Mouse (Mus musculus): ENCODE measurements at regions not wholly inside any gene's neighbourhood (a gene's known extent, or its start where the extent isn't known, plus 50 kb on each side); places are given as distances from the start of the nearest gene placed in this dataset.
A peak's percentile ranks its signal among the peaks of the same experiment; 100 is the strongest.
"Not testable (repeated sequence)": the region's sequence is repeated elsewhere in the genome, so short reads cannot be mapped to it uniquely, and the experiment has no call there.

GRCm38 (mm10) chr4:38334529-38335149, 1115.5 kb upstream of the 1700009N14Rik start:
- no peak for DNase-seq (ENCODE audit: low spot score)

- DNase-seq (ENCODE audit: low spot score), result no peak
Measured at GRCm38 (mm10) chr4:38335156-38335555, 1114.9 kb upstream of the 1700009N14Rik start.

- DNase-seq (ENCODE audit: low spot score), result peak; percentile 5
Measured at GRCm38 (mm10) chr4:38371047-38371446, 1079.0 kb upstream of the 1700009N14Rik start.

GRCm38 (mm10) chr4:38381916-38382315, 1068.2 kb upstream of the 1700009N14Rik start:
- DNase-seq (ENCODE audit: low spot score), result no peak

GRCm38 (mm10) chr4:38396635-38397034, 1053.5 kb upstream of the 1700009N14Rik start:
- DNase-seq (ENCODE audit: low spot score), result no peak

- DNase-seq (ENCODE audit: low spot score), result not testable (repeated sequence)
Measured at GRCm38 (mm10) chr4:38435326-38435725, 1014.8 kb upstream of the 1700009N14Rik start.

GRCm38 (mm10) chr4:38461473-38462194, 988.5 kb upstream of the 1700009N14Rik start:
- no peak for DNase-seq (ENCODE audit: low spot score)

- DNase-seq (ENCODE audit: low spot score), result no peak
Measured at GRCm38 (mm10) chr4:38498271-38498670, 951.8 kb upstream of the 1700009N14Rik start.

GRCm38 (mm10) chr4:38505875-38506274, 944.2 kb upstream of the 1700009N14Rik start:
- DNase-seq (ENCODE audit: low spot score), result no peak

- DNase-seq (ENCODE audit: low spot score), result peak; percentile 17
Measured at GRCm38 (mm10) chr4:38507202-38507601, 942.9 kb upstream of the 1700009N14Rik start.

GRCm38 (mm10) chr4:38519108-38519507, 931.0 kb upstream of the 1700009N14Rik start:
- no peak for DNase-seq (ENCODE audit: low spot score)
